Mouse (Mus musculus): ENCODE measurements at regions not wholly inside any gene's neighbourhood (a gene's known extent, or its start where the extent isn't known, plus 50 kb on each side); places are given as distances from the start of the nearest gene placed in this dataset.
A peak's percentile ranks its signal among the peaks of the same experiment; 100 is the strongest.

DNA sequence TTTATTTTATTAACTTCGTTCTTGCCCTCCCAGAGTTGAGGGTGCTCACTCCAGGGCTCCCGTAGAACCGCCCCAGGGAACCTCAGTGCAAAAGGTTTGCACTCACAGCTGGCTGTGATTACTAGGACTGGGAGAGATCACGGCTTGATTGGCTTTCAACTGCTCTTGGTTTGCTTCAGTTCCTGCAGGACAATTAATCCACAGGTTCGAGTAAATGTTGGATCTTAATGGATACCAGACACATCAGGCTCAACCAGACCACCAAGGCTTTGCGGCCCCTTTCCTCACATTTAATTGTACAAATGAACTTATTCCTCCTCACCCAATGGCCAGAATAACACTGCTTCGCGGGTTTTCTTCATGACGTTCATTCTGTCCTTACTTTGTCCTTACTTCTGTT lies 502.9 kb downstream of the Kcnj2 start:
- peak; percentile 55 for DNase-seq (ENCODE audit: low spot score)

DNA sequence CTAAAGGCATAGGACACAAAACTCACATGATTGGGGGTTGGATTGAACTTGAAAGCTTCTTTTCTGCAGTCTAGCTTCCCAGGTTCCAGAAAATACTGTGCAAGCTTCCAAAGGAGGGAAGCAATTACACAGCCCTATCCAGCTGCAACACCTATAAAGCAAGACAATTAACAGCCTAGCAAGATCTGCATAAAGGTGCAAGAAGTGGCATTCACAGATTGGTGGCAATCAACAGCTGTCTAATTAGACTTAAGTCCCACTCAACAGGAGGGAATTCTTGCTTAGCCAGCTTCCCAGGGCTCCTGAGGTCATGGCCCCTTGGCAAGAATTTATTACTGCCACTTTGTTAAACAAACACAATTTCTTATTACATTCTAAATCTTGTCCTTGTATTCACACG lies 511.9 kb downstream of the Kcnj2 start:
- peak; percentile 31 for DNase-seq (ENCODE audit: low spot score)

DNA sequence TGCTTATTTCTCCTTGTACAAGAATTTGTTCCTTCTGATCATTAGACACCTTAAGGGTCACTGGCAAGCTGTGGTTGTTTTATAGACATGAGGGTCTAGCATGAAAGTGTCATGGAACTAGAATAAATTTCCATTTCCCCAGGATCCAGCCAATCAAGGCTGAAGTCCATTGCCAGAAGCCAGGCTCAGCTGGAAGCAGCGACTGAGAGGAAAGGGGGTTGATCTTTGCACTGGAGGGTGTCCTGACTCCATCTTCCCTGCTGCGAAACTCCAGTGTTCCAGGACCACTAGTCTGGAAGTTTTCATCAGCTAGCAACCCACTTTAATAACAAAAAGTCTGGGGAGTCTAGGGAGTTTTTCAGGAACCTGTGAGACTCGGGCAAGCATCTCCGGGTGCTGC lies 517.0 kb downstream of the Kcnj2 start:
- no peak for DNase-seq (ENCODE audit: low spot score)

DNA sequence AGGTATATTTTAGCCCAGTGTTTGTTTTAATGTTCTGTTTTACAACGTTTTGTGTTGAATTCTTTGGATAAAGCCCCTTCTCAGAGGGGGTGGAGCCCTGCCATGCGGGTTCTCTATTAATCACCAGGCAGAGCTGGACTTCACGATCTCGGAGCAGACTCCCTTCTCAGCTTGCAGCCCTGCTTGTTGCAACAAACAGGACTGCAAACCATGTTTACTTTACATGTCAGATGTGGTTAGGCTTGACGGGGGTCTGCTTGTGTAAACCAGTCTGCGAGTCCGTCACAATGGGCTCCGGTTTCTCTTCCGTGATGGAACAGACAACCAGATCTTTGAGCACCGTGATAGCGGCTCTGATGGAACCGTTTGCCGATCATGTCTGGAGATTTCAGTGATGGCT lies 517.6 kb downstream of the Kcnj2 start:
- peak; percentile 68 for DNase-seq (ENCODE audit: low spot score)

DNA sequence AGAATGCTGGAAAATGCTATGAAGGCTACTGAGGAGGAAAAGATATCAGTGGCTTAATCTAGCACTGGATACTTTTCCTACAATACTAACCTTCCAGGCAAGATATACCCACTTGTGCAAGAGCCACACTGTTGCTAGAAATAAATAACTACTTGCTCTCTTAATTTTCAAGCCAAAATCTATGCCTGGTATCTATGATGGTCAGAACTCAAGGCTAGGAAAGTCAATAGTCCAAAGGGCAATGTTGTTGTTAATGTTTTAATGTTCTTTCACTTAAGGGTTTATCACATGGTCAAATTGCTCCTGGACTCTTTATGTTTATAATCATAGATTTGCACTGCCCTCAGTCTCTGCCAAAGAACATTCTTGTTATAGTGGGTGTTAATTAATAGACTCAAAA lies 533.5 kb downstream of the Kcnj2 start:
- no peak for DNase-seq (ENCODE audit: low spot score)

DNA sequence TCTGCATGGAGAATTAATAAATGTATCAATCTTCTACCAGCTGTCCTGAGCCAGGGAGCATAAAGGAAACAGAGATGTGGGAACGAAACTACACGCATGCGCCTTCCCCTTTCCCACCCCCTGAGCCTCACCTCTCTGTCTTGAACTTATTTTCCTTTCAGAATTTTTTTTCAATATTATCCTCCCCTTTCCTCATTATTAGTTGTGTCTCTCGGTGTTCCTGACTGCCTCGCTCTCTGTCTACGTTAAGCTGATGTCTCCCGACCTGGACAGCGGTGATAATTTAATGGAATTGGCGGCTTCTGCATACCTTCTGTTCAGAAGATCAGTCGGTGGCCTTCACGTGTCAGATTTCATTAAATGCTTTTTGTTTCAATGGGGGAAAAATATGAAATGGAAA lies 539.2 kb downstream of the Kcnj2 start:
- no peak for DNase-seq (ENCODE audit: low spot score)

DNA sequence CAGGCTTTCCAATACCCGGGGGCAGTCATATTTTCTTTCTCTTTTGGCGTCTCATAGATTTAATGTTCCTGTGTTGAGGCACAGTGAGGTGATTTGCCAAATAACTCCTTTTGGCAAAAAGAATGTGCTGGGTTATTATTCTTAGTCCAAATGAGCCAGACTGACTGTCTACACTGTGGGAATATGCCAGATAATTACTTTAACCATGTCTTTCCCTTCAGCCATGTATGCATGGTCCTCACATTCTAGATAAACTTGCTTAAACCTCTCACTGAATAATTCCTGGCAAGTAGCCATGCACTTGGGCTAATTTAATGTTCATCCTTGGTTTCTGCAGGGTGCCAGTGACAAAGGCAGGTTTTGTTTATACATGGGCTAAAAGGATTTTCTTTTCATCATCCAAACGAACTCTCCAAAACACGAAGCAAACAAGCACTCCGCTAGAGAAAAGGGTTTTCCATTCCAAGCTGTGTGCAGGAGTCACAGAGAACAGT lies 544.6 kb downstream of the Kcnj2 start:
- no peak for DNase-seq (ENCODE audit: low spot score)

DNA sequence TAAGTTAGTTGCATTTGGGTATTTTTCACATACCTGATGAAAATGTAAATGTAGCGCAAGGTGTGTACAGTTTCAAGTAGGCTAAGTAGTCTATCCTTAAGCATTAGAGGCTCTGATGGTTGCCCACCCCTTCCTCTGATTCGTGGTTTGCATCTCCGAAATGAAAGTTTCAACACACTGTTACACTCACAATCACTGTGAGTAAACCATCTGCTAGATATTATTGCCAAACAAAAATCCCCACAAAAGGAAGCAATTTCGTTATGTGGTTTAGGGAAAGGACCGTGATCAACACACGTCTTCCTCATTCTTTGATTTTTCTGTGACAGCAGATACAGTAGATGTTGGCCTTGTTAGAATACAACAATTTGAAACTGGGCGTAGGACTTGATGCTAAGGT lies 577.6 kb downstream of the Kcnj2 start:
- no peak for DNase-seq (ENCODE audit: low spot score)

DNA sequence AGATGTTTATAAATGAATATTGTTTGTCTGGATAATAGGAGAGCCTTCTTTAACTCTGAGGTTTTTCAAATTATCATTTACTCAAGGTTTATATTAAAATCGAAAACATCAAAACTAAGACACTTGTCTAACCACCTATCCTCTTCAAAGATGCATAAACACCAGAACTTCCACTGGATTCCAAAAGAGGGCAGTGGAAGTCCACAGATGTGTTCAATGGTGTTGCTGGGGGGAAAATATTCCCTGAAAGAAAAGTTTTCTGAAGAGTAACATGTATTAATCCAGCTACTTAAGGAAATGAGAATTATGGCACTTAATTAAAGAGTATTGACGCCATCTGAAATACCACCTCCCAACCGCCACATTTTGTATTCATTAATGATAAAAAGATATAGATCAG lies 586.9 kb downstream of the Kcnj2 start:
- peak; percentile 56 for DNase-seq (ENCODE audit: low spot score)

DNA sequence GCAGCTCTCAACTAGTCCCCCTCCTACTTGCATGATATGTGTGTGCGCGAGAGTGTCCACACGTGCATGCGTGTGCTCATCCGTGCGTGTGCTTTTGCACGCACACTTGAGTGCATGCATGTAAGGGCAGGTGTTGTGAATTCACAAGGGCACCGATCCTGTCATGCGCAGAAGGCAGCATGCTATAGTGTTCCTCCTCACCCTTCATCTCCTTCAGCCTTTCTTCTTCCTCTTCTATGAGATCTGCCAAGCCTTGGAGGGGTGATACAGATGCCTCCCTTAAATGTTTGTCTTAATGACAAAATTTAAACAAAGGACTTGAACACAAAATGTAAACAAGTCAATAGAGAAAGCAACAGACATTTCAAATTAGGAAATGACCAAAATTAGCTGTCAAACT lies 591.8 kb downstream of the Kcnj2 start:
- DNase-seq (ENCODE audit: low spot score), result no peak

DNA sequence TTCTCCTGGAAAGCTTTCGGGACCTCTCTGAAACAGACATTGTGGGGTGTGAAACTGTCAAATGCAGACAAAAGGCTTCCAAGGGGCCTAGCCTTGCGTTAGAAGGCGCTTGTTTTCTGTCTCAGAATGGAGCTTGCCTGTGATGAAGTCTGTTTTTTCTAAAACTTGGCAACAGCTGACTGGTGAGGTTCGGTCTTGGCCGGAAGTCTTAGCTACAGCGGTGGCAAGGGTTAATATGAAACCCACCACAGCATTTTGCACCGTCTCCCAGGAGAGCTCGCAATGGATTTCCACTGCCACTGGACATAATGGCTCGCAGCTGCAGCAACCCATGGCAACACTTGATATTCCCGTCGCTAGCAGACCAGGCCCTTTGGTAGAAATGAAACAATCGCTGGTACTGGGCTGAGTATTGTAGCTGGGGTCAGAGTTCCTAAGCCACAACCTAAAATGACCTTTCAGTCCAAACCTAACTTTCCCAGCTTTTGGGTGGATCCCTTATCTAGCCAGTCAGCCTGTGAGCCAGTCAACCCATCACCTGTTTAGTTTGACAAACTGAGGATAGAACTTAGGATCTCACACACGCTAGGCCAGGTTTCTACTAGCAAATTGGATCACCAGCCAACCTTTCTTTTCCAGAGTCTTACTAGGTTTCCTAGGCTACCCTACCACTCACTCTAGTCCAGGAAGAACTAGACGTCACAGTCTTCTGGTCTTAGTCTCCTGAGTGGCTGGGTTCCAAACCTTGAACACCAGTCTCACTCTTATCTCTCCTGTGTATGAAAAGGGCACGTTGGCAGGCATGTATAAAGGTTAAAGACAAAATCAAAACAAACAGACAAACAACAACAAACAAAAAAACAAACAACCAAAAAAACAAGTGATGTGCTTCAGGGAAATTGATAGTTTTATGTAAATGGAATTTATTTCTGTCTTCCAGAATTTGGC lies 592.7 kb downstream of the Kcnj2 start:
- DNase-seq (ENCODE audit: low spot score), result peak; percentile 66

DNA sequence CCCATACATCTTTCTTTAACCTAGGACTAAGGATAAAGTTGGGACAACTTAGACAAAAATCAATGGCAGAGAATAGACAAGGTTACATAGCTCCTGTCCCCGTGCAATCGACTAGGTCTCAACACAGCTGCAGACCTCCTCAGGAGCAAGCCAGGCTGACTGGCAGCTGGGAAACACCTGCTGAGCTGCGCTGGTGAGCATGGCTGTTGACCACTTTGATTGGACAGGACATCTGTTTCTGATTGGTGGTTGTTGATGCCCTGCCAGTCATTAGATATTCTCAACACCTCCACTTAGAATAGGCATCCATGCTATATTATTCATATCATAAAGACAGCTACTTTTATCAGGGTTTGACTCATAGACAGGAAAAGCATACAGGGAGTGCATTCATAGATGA lies 597.3 kb downstream of the Kcnj2 start:
- peak; percentile 23 for DNase-seq (ENCODE audit: low spot score)

DNA sequence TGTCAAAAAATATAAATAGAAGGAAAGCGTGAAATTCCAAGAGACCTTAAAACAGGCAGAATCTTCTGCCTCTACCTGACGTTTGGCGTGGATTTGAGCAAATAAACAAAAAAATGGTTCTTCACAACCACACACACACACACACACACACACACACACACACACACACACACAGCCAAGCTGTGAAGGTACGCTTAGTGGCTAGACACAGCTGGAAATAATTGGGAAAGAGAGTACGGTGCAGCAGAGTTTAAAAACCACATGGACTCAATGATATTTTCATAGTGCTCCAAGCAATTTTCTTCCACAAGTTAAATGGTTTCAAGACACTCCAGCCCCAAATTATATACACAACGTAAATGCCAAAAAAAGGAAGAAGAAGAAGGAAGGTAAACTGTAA lies 600.4 kb downstream of the Kcnj2 start:
- no peak for DNase-seq (ENCODE audit: low spot score)

DNA sequence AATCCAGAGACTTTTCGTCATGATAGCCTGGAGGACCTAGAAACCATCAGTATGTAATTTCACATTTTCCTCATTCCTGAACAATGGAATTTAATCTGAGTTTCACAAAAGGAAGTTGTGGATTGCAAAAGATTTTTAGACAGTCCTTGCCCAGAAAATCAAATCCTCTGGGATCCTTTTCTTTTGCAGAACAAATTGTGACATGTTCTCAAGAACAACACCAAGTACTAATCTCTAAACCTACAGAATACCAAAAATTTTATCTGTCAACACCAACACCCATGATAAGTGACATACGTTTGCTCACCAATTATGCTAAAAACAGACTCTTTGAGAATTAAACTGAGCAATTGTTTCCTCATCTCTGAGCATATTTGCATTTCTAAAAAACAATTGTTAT lies 605.9 kb downstream of the Kcnj2 start:
- no peak for DNase-seq (ENCODE audit: low spot score)

DNA sequence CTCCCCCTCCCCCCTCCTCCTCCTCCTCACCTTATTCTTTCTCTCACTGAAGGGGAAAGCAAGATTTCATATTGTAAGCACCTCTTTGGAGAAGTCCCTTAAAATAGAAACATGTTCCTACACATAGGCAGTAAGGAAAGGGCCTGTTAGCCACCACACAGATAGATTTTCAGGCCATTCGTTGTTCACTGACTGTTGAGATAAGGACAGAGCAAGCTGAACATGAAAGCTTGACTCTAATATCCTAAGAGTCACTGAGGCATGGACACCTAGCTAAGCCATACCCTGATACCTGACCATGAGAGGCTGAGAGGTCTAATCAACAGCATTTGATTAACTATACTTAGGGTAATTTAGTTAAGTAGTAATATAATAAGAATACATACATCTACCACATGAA lies 609.7 kb downstream of the Kcnj2 start:
- DNase-seq (ENCODE audit: low spot score), result no peak

DNA sequence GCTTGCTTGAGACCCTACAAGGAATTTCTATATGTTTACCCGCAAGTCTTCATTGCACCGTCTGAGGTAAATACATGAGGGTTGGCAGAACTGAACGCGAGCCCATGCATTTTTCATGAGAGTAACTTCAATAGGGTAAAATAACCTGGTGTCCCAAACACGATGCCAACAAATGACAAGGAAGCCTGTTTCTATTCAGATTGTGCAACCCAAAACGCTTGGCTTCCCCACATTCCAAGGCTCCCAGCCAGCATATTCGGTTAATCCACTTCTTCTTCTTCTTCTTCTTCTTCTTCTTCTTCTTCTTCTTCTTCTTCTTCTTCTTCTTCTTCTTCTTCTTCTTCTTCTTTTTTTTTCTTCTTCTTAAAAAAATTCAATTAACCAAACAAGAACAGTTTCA lies 616.4 kb downstream of the Kcnj2 start:
- no peak for DNase-seq (ENCODE audit: low spot score)

DNA sequence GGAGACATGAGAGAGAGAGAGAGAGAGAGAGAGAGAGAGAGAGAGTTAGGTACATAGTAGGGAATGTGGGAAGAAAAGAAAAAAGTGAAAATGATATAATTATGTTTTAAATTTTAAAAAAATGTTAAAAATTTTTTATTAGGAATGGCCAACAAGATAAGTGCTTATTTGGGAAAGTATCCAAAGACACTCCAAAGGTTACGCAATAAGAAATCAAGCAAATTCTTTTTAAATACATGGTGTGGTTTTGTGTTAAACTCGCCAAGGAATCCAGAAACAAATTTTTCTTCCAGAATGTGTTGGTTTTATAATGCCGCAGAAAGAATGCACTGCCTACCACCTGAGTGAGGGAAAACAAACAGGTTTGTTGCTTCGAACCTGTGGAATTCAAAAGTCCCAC lies 617.9 kb downstream of the Kcnj2 start:
- DNase-seq (ENCODE audit: low spot score), result no peak

DNA sequence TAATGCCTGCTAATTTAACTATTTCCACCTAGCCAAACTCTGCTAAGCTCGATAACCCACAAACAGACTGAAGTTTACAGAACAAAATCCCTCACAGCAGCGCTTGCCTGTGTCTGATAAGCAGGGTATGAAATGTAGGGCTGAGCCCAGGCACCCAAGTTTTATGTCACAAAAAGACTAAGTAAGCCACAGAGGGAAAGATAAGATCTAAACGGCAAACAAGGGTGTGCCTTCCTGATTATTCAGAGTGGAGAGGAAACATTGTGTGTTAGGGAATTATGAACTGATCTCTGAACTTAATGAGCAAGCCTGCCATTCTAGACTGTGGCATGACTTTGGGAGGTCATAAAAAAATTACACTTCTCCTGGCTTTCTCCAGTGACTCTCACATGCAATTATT lies 621.8 kb downstream of the Kcnj2 start:
- no peak for DNase-seq (ENCODE audit: low spot score)

DNA sequence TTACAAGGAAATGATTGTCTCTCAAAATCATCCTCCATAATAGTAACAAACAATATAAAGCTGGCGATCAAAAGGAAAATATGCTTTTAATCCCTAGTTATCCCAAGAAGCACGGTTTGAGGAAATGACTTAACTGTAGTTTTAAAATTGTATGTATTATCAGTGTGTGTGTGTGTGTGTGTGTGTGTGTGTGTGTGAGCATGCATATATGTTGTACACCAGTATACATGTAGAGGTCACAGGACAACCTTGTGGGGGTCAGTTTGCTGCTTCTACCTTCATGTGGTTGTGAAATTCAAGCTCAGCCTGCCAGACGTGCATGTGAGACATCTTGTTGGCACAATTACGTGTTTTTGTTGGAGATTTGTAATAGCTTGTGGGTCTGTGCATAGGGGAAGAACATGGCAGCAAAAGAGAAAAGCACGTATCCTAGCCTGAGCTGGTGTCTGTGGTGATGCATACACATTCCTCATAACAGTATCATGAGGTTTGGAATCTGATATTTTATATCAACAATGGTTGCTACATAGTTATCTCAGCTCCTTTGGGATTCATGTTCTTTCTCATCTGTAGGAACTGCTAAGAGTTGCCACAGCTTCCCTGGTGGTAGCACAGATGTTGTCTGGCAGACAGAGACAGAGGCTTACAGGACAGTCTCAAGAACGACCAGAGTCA lies 622.4 kb downstream of the Kcnj2 start:
- DNase-seq (ENCODE audit: low spot score), result no peak

DNA sequence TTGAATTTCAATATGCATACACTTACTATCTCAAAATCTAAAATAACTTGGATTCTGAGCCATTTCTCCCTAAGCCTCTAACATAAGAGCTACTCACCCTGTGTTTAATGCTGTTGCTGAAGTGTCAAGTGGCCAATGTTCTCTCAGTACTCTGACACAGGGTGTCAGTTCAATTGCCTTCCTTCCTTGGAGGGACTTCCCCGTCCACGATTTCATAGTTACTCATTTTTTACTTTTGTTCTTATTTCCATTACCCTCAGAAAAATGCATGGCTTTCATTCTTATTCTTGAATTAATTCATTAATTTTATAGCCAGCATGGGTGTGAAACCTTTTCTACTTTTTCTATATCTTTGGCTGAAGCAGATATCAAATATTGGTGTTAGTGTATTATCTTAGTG lies 623.9 kb downstream of the Kcnj2 start:
- no peak for DNase-seq (ENCODE audit: low spot score)

DNA sequence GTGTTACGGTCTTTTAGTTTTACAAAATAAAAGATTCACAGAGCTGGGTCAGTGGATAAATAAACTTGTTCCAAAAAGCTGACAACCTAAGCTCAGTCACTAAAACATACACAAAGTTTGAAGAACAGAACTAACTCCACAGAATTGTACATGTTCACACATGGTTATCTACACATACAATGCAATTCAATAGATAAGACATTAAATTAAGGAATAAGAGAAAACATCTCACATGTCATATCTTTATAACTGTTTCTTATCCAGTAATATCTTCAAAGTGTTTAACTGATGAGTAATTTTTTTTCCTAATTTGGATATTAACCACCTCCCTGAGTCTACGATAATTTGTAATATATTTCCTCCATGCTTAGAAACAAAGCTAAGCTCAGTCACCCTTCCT lies 625.5 kb downstream of the Kcnj2 start:
- no peak for DNase-seq (ENCODE audit: low spot score)

DNA sequence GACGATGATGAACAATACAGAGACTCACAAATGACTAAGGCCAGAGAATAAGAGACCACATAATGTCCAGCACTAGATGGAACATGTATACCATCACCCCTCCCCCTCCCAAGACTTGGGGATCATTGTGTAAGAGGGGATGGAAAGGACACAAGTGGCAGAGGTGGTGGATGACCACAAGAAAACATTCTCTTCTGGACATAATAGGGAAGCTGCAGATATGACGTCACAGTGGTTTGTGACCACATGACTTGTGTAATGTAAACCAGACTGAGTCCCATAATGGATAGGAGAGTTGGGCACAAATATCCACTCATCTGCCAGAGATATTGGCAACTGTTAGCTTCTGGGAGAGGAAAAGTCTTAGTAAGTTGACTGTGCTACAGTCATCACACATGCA lies 630.7 kb downstream of the Kcnj2 start:
- no peak for DNase-seq (ENCODE audit: low spot score)

DNA sequence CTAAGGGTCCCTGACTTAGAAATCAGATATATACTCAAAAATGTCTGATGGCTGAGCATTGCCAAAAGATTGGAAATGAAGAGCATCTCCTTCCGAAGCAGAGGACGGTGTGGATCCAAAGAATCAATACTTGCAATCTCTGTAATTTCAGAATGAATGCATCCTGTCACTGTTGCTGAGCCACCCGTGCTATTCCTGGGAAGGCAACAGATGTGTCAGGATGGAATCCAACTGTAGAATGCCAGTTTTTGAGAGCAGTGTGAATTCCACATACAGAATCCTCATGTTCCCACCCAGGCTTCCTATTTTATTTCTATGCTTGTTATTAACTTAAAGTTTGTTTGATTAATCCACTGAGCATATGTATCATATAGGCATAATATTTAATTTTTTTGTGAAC lies 633.9 kb downstream of the Kcnj2 start:
- DNase-seq (ENCODE audit: low spot score), result no peak

DNA sequence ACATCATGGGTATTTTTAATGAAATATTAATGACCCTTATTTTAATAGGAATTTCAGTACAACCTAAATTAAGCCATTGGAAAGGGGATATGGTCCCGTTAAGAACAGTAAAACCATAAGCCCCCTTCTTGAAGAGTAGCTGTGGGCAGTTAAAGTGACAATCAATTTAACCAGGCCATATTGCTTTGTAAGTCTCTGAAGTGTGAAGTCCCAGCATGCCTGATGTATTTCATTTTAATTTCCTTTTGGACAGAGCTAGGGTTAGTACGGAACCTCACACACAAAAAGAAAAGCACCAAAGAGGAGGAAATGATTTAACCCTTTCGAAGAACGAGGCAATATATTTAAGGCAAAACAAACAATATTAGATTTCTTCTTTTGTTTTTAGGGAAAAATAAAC lies 640.9 kb downstream of the Kcnj2 start:
- no peak for DNase-seq (ENCODE audit: low spot score)
